Mouse (Mus musculus) heart, postnatal 0 days (tissue): ENCODE results near the gene Yy1. TPM values are rescaled to one million over a fixed set of nuclear protein-coding genes. Genes with fewer than 3 reads are reported as not detected.

Source experiments
- ATAC-seq: fragments of 200-750 bp; cut with Nextera tagmentation; 2 replicates; pipeline ENCODE4 v1.8.0; 2017; ENCODE audit warnings: low read depth, moderate number of reproducible peaks, moderate library complexity; ENCODE audit not compliant: insufficient read depth
- DNase-seq: peaks from one replicate; pipeline ENCODE4 v3.0.0-alpha.2; 2016; ENCODE audit warnings: low spot score
- H3K27ac ChIP-seq: fragments of 300-500 bp; sonication (generic); 2 replicates; pipeline ENCODE4 v1.5.1; 2014; ENCODE audit warnings: low read depth, mild to moderate bottlenecking
- H3K27me3 ChIP-seq: fragments of 300-500 bp; sonication (generic); 2 replicates; pipeline ENCODE4 v1.6.1; 2014; ENCODE audit warnings: low read length, mixed read lengths; ENCODE audit not compliant: control insufficient read depth, insufficient read depth
- H3K36me3 ChIP-seq: fragments of 300-500 bp; sonication (generic); replicated peaks from 2 replicates; pipeline ENCODE4 v1.6.1; 2014; ENCODE audit warnings: low read length, mixed read lengths; ENCODE audit not compliant: control insufficient read depth, insufficient read depth
- H3K4me1 ChIP-seq: fragments of 300-500 bp; sonication (generic); 2 replicates; pipeline ENCODE4 v1.6.1; 2014; ENCODE audit warnings: antibody characterized with exemption; ENCODE audit not compliant: control insufficient read depth, insufficient read depth
- H3K4me2 ChIP-seq: fragments of 300-500 bp; sonication (generic); 2 replicates; pipeline ENCODE4 v1.6.1; 2014; ENCODE audit warnings: low read depth, mild to moderate bottlenecking, low read length, moderate library complexity
- H3K4me3 ChIP-seq: fragments of 300-500 bp; sonication (generic); 2 replicates; pipeline ENCODE4 v1.5.1; 2014; ENCODE audit warnings: low read depth, low read length
- H3K9ac ChIP-seq: fragments of 300-500 bp; sonication (generic); replicated peaks from 2 replicates; pipeline ENCODE4 v1.6.1; 2014; ENCODE audit warnings: low read depth, low read length, mixed read lengths
- H3K9me3 ChIP-seq: fragments of 300-500 bp; sonication (generic); replicated peaks from 2 replicates; pipeline ENCODE4 v1.6.1; 2016; ENCODE audit warnings: low read length; ENCODE audit not compliant: control insufficient read depth
- CTCF ChIP-seq: IDR thresholded peaks from 2 replicates; pipeline ENCODE4 v1.5.1; 2016; ENCODE audit warnings: antibody characterized with exemption, control low read depth, low read depth
- EP300 ChIP-seq: IDR thresholded peaks from 2 replicates; pipeline ENCODE4 v1.6.1; 2016; ENCODE audit warnings: antibody characterized with exemption, low read depth
- WGBS: fragments of 180-500 bp; shearing (Covaris S2); extraction: QIAGEN DNeasy Blood & Tissue Kit; methylation state at CpG from one replicate; pipeline ENCODE4 v1.1.7; 2014; 5-methylcytosine and 5-hydroxymethylcytosine counted together
- polyA plus RNA-seq: library from polyadenylated mRNA; unstranded; fragments of >200 nt; fragmentation: Nextera tagmentation; extraction: Ambion mirVana; gene quantifications from 2 replicates; pipeline ENCODE4 v1.2.1, GENCODE M21; 2015
- total RNA-seq: library from RNA; depleted of rRNA; stranded (reverse); fragments of >200 nt; gene quantifications from 2 replicates; pipeline ENCODE4 v1.2.3, GENCODE M21; 2014; ENCODE audit warnings: low replicate concordance

Yy1 gene
- total and polyA plus RNA-seq, 2 experiments from 2014 or later, result 7.6 to 21.5 TPM

DNA sequence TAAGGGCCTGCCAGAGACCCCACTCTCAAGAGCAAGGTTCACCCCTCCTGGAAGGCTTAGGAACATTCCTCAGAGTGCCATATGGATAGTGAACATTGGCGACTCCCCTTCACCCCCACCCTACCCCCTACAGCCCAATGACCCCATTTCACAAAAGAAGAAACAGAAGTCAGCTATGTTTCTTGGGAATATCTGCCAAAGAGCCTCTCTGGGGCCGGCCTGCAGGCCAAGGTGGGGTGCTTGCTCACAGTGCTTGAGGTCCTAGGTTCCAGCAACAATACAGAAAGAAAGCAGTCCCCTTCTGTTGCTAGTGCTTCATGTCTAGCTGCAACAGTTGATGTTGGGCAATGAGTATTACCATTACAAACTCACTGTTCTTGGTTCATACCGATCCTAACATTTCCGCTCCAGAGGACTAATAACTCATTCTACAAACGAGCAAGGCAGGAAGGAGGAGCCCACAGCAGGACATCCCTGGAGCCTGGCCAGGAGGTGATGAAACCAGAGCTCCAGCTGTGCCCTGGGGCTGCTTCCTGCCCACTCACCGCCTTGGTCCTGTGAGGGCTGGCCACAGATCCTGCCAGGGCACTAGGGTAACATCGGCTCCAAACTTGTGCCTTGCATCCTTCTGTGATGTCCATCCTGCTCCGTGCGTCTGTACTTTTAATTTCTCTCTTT lies 39.3 kb downstream of the Yy1 start:
- DNase-seq (no peak), ATAC-seq (no peak)
- Histone ChIP-seq H3K9me3 (0 out of 2 replicates have a peak, but pooled peaks cover 3% of the 10 kb centered on the region), H3K4me2 (no peak overlapping the region), H3K4me1 (peaks cover 16% of the 10 kb centered on the region), H3K27me3 (no peaks in the 10 kb centered on the region), H3K4me3 (no peak overlapping the region), H3K36me3 (0 out of 2 replicates have a peak, but pooled peaks cover 6% of the 10 kb centered on the region), H3K27ac (no peak overlapping the region), H3K9ac (no peak overlapping the region)
- WGBS, result 68% methylated on average over 9 of the region's 9 CpGs
- TF ChIP-seq CTCF, result no peak
- no peak for TF ChIP-seq EP300

GRCm38 (mm10) chr12:108832851-108833250 lies 40.1 kb downstream of the Yy1 start:
- no peak for ATAC-seq

GRCm38 (mm10) chr12:108833408-108833807 lies 40.6 kb downstream of the Yy1 start:
- DNase-seq (no peak), ATAC-seq (no peak)
- Histone ChIP-seq H3K27me3 (no peaks in the 10 kb centered on the region), H3K9ac (no peak overlapping the region), H3K36me3 (0 out of 2 replicates have a peak, but pooled peaks cover 2% of the 10 kb centered on the region), H3K27ac (no peak overlapping the region), H3K4me3 (no peak overlapping the region), H3K4me2 (no peak overlapping the region), H3K9me3 (0 out of 2 replicates have a peak, but pooled peaks cover 1% of the 10 kb centered on the region), H3K4me1 (peaks cover 26% of the 10 kb centered on the region)
- TF ChIP-seq EP300 (no peak), CTCF (no peak)
- WGBS, result 74% methylated on average over 3 of the region's 3 CpGs

More at GRCm38 (mm10) chr12:108832851-108833250, 40.1 kb downstream of the Yy1 start:
- WGBS, result 87% methylated on average over 8 of the region's 8 CpGs
- no peak for DNase-seq
- Histone ChIP-seq H3K9me3 (0 out of 2 replicates have a peak, but pooled peaks cover 3% of the 10 kb centered on the region), H3K36me3 (0 out of 2 replicates have a peak, but pooled peaks cover 6% of the 10 kb centered on the region), H3K9ac (no peak overlapping the region), H3K4me3 (no peak overlapping the region), H3K4me1 (peaks cover 23% of the 10 kb centered on the region), H3K4me2 (no peak overlapping the region), H3K27ac (no peak overlapping the region), H3K27me3 (no peaks in the 10 kb centered on the region)
- no peak for TF ChIP-seq EP300
- TF ChIP-seq CTCF, result no peak

DNA sequence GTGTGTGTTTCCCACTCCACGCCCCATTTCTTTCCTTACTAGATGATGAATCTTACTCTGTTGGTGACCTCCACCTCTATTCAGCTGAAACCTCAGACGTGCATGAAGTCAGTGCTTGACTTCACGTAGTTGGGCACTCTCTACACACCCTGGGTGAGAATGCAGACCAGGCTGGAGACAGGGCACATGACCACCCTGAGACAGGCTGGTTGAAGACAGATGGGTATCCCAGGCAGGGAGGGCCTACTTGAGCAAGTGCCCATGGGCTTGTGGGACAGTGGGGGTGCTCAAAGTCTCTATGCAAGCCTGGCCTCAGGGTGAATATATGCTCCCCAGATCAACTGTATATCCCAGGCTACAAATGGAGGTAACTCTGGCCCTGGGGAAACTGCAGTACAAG lies 41.6 kb downstream of the Yy1 start:
- WGBS, result 87% methylated on average over 3 of the region's 3 CpGs
- Histone ChIP-seq H3K4me2 (no peak overlapping the region), H3K36me3 (no peaks in the 10 kb centered on the region), H3K9me3 (no peaks in the 10 kb centered on the region), H3K27me3 (no peaks in the 10 kb centered on the region), H3K4me3 (no peak overlapping the region), H3K4me1 (peaks cover 26% of the 10 kb centered on the region), H3K9ac (no peak overlapping the region), H3K27ac (no peak overlapping the region)
- DNase-seq, result no peak
- ATAC-seq, result no peak
- no peak for TF ChIP-seq CTCF
- TF ChIP-seq EP300, result no peak

GRCm38 (mm10) chr12:108834786-108835185 lies 42.0 kb downstream of the Yy1 start:
- Histone ChIP-seq H3K4me2 (peak overlapping the region; percentile 98), H3K4me1 (peaks cover 26% of the 10 kb centered on the region), H3K36me3 (no peaks in the 10 kb centered on the region), H3K9me3 (no peaks in the 10 kb centered on the region), H3K4me3 (peak overlapping the region; percentile 79), H3K27me3 (no peaks in the 10 kb centered on the region), H3K9ac (peak overlapping the region; percentile 76), H3K27ac (no peak overlapping the region)
- WGBS, result 33% methylated on average over 5 of the region's 5 CpGs
- DNase-seq (no peak), ATAC-seq (no peak)
- no peak for TF ChIP-seq EP300
- TF ChIP-seq CTCF, result no peak
